Comparison of ENCODE assay signal across 8 mouse cellular contexts in genomic region chr4:133660193-133661155, GRCm38 (mm10). TPM values are rescaled to one million over a fixed set of nuclear protein-coding genes. Genes with fewer than 3 reads are reported as not detected.
A peak's percentile ranks its signal among the peaks of the same experiment; 100 is the strongest.
DNase-seq lines count a peak whose midpoint lies in the region; ATAC-seq and TF ChIP-seq lines count a peak whose summit lies in the region.

No protein-coding gene starts in this region.

- no peak for TF ChIP-seq CTCF in lung, postnatal 0 days (IDR thresholded peaks at IDR 0.05)

- peak; percentile 65; the same call in 1 of the 2 replicates for TF ChIP-seq EP300 in lung, postnatal 0 days (IDR thresholded peaks at IDR 0.05)

- H3K9ac ChIP-seq in hindbrain, embryonic 11.5 days (ENCODE audit: low read depth, low read length) = no peak overlapping the region
- peak overlapping the region; percentile 58 for H3K9ac ChIP-seq in lung, postnatal 0 days (replicated peaks; ENCODE audit: low read depth)

- peak; percentile 100 for DNase-seq in R1 (ENCODE audit: low read depth, low spot score)
- peak; percentile 97 for DNase-seq in cerebellum, adult 8-10 months
- peak; percentile 75 to 79 for DNase-seq in frontal cortex, postnatal 14 days (ENCODE audit: low spot score in 2 of 2)
- no peak for DNase-seq in hindbrain, embryonic 11.5 days (ENCODE audit: low spot score)
- DNase-seq in layer of hippocampus, postnatal 10 days (ENCODE audit: low spot score in 2 of 2) = peak; percentile 89 to 91
- peak; percentile 93 for DNase-seq in lung, postnatal 0 days (ENCODE audit: low spot score)
- DNase-seq in right cerebral cortex, adult 2 months (ENCODE audit: low spot score in 2 of 2) = peak; percentile 71 to 79
- no peak for DNase-seq in thymus, postnatal 36 days

- WGBS in hindbrain, embryonic 11.5 days = 20% methylated on average over 10 of the region's 10 CpGs
- WGBS in lung, postnatal 0 days = 4% methylated on average over 10 of the region's 10 CpGs

- no peaks in the 10 kb centered on the region for H3K36me3 ChIP-seq in hindbrain, embryonic 11.5 days (ENCODE audit: control insufficient read depth, insufficient read depth, low read length)
- no peaks in the 10 kb centered on the region for H3K36me3 ChIP-seq in lung, postnatal 0 days (ENCODE audit: insufficient read depth, low read length)

- H3K9me3 ChIP-seq in hindbrain, embryonic 11.5 days (ENCODE audit: control insufficient read depth, low read length) = no peaks in the 10 kb centered on the region
- no peaks in the 10 kb centered on the region for H3K9me3 ChIP-seq in lung, postnatal 0 days (ENCODE audit: low read length)

- no peaks in the 10 kb centered on the region; the same call in 1 of the 2 replicates for H3K4me1 ChIP-seq in hindbrain, embryonic 11.5 days (replicated peaks; ENCODE audit: control insufficient read depth, insufficient read depth, low read length)
- peaks cover 10% of the 10 kb centered on the region for H3K4me1 ChIP-seq in lung, postnatal 0 days (ENCODE audit: insufficient read depth, low read depth, low read length)

- H3K4me2 ChIP-seq in hindbrain, embryonic 11.5 days (replicated peaks; ENCODE audit: low read depth, low read length) = no peak overlapping the region
- peak overlapping the region; percentile 66 for H3K4me2 ChIP-seq in lung, postnatal 0 days (replicated peaks; ENCODE audit: low read depth, low read length)

- no peaks in the 10 kb centered on the region for H3K27me3 ChIP-seq in hindbrain, embryonic 11.5 days (ENCODE audit: control insufficient read depth, insufficient read depth, low read length)
- no peaks in the 10 kb centered on the region for H3K27me3 ChIP-seq in lung, postnatal 0 days (replicated peaks; ENCODE audit: insufficient read depth, low read length)

- H3K4me3 ChIP-seq in hindbrain, embryonic 11.5 days (ENCODE audit: low read depth, low read length) = 0 out of 2 replicates have a peak overlapping the region, but pooled peaks have one; percentile 2
- peak overlapping the region; percentile 33 for H3K4me3 ChIP-seq in lung, postnatal 0 days (ENCODE audit: low read depth, low read length)

- peak overlapping the region; percentile 59; the same call in 1 of the 2 replicates for H3K27ac ChIP-seq in hindbrain, embryonic 11.5 days (ENCODE audit: low read depth, low read length)
- H3K27ac ChIP-seq in lung, postnatal 0 days (ENCODE audit: low read length) = peak overlapping the region; percentile 98

- no peak for ATAC-seq in hindbrain, embryonic 11.5 days (ENCODE audit: low FRiP score)
- peak; percentile 75 for ATAC-seq in lung, postnatal 0 days

RNA-seq across cellular contexts. Expression of gene Zdhhc18, which starts 10.5 kb away (rescaled TPM):
- polyA plus RNA-seq in hindbrain, embryonic 11.5 days (2014; fragmentation: Nextera tagmentation; extraction: Ambion mirVana) = 2.0 and 2.8 TPM in 2 replicates
- total RNA-seq in layer of hippocampus, postnatal 10 days (2021) = 10 to 100 TPM; 34.3 to 38.8 TPM
- polyA plus RNA-seq in lung, postnatal 0 days (2015; fragmentation: Nextera tagmentation; extraction: Ambion mirVana) = 5.8 and 9.4 TPM in 2 replicates

RNA-seq across cellular contexts. Expression of gene Pigv, which starts 12.0 kb away (rescaled TPM):
- polyA plus RNA-seq in hindbrain, embryonic 11.5 days (2014; fragmentation: Nextera tagmentation; extraction: Ambion mirVana) = 10.0 and 10.7 TPM in 2 replicates
- 10 to 100 TPM in 1 of 2 experiments, 1 to 10 TPM in 1; 9.2 to 10.8 TPM for total RNA-seq in layer of hippocampus, postnatal 10 days (2021)
- 17.3 and 17.8 TPM in 2 replicates for polyA plus RNA-seq in lung, postnatal 0 days (2015; fragmentation: Nextera tagmentation; extraction: Ambion mirVana)

RNA-seq across cellular contexts. Expression of gene Sfn, which starts 58.5 kb away (rescaled TPM):
- polyA plus RNA-seq in hindbrain, embryonic 11.5 days (2014; fragmentation: Nextera tagmentation; extraction: Ambion mirVana) = 19.5 and 29.6 TPM in 2 replicates
- 1 to 10 TPM; 1.8 to 2.1 TPM for total RNA-seq in layer of hippocampus, postnatal 10 days (2021)
- polyA plus RNA-seq in lung, postnatal 0 days (2015; fragmentation: Nextera tagmentation; extraction: Ambion mirVana) = 23.7 and 32.4 TPM in 2 replicates

Comparison
In these comparisons a context has a peak if more than half of its experiments do, and no peak if none do; other contexts are left out.
1. DNase-seq: peak in R1 (single experiment), cerebellum, adult 8-10 months (single experiment), frontal cortex, postnatal 14 days (2 of 2), layer of hippocampus, postnatal 10 days (2 of 2), lung, postnatal 0 days (single experiment) and right cerebral cortex, adult 2 months (2 of 2); none in hindbrain, embryonic 11.5 days (single experiment) and thymus, postnatal 36 days (0 of 2).